Mouse (Mus musculus) subcutaneous adipose tissue, adult 2 months (tissue): ENCODE results near the gene Rasgef1c. TPM values are rescaled to one million over a fixed set of nuclear protein-coding genes. Genes with fewer than 3 reads are reported as not detected.

Experiments
- polyA plus RNA-seq: library from polyadenylated mRNA; depleted of rRNA; stranded (reverse); fragments of >200 nt; gene quantifications from 2 replicates; pipeline ENCODE4 v1.2.3, GENCODE M21; 2012; ENCODE audit warnings: low replicate concordance; rRNA removed

The Rasgef1c gene
- polyA plus RNA-seq: 0.21 and 0.40 TPM in 2 replicates

DNA sequence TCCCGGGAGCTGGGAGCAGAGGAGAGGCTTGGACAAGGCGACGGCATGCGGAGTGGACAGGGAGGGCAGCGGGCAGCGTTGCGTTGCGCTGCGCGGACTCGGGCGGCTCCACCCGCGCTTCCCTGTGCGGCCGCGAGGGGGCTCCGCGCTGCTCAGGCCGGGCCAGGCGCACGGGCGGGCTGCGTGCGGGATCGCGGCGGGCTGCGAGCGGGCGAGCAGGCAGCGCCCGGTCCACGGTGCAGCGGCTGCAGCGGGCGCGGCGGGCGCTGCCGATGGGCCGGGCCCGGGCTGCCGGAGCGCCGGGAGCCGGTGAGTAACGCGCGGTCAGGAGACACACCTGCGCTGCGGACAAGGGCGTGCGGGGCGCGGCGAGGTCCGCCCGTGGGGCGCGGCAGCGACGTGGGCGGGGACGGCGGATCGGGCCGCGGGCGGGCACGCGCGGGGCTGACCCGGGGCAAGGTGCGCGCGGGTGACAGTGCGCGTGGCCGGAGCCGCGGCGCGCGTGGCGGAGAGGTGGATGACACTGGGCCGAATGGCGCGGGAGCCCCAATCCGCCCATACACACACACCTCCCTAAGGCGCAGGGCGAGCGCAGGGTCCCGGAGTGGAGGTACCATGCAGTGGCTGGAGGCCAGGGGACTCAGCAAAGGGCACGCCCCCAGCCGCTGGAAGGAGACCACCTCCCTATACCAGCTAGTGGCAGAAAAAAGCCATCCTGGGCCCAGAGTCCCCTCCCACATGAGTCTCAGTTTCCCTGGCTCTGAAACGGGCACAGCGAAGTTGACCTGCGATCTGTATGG lies at the start of gene Rasgef1c:
Rasgef1c (plus strand) TSS at position 177 of the 800 bp plus-strand sequence.

DNA sequence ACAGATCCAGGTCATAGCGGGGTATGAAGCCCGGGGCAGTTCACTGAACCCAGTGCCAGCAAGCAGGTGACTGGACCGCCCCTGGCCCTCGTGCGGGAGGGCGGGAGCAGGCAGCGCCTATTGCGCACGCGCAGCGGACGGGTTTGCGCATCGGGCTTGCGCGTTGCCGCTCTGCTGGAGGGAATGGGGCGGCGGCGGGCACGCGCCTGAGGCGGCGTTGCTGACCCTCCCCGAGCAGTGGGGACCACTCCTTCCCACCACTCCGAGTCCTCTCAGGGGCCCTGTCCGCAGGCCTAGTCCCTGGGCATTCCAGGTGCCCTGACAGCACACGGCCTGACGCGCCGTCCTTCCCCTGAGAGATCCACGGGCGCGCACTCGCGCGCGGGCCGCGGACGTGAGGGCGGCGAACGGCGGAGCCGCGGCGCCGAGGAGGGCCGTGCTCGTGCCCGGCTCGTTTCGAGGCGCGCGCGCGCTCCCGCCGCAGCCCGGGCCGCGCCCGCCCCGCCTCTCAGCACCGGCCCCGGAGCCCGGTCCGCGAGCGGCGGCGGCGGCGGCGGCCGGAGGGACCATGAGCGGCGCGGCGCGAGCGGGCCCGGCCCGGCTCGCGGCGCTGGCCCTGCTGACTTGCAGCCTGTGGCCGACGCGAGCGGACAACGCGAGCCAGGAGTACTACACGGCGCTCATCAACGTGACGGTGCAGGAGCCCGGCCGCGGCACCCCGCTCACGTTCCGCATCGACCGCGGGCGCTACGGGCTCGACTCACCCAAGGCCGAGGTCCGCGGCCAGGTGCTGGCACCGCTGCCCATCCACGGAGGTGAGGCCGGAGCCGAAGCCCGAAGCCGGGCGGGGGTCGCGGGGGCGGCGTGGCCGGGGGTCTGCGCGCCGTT lies 123.4 kb downstream of the Rasgef1c start, which contains the start of gene Rnf130:
Rnf130 (plus strand) TSS at position 514 of the 888 bp plus-strand sequence.

Other genes starting within 250 kb of the Rasgef1c start
- gene Scgb3a1, start 238.2 kb upstream of the Rasgef1c start, polyA plus RNA-seq: 1.1 and 2.2 TPM in 2 replicates
- 8.4 and 17.1 TPM in 2 replicates for gene Cnot6, start 189.1 kb upstream of the Rasgef1c start, polyA plus RNA-seq
- 19.5 and 35.7 TPM in 2 replicates for gene Gfpt2, start 107.7 kb upstream of the Rasgef1c start, polyA plus RNA-seq
- 21.8 and 27.5 TPM in 2 replicates for gene Mapk9, start 55.1 kb upstream of the Rasgef1c start, polyA plus RNA-seq
- gene Rnf130, start 123.5 kb downstream of the Rasgef1c start, polyA plus RNA-seq: 46.4 and 70.9 TPM in 2 replicates
- 82.0 and 84.1 TPM in 2 replicates for gene Tbc1d9b, start 229.6 kb downstream of the Rasgef1c start, polyA plus RNA-seq